Mouse (Mus musculus) limb, embryonic 15.5 days (tissue): ENCODE measurements around the gene Hcfc1r1. TPM values are rescaled to one million over a fixed set of nuclear protein-coding genes. Genes with fewer than 3 reads are reported as not detected.

Experiments
- polyA plus RNA-seq: library from polyadenylated mRNA; unstranded; fragments of >200 nt; fragmentation: Nextera tagmentation; extraction: Ambion mirVana; gene quantifications from 2 replicates; pipeline ENCODE4 v1.2.1, GENCODE M21; 2015

Hcfc1r1 gene
- polyA plus RNA-seq, 1 experiment from 2014 or later: 84.2 TPM

Other genes with a start within 250 kb of the Hcfc1r1 start
- gene Vmn2r117, start 193.9 kb upstream of the Hcfc1r1 start, polyA plus RNA-seq: not detected in 2 replicates
- 17.5 and 18.2 TPM in 2 replicates for gene Zfp213, start 109.4 kb upstream of the Hcfc1r1 start, polyA plus RNA-seq
- 12.4 and 12.9 TPM in 2 replicates for gene Zfp13, start 74.1 kb upstream of the Hcfc1r1 start, polyA plus RNA-seq
- 0.16 and 0.18 TPM in 2 replicates for gene Zscan10, start 72.7 kb upstream of the Hcfc1r1 start, polyA plus RNA-seq
- gene Mmp25, start 28.3 kb upstream of the Hcfc1r1 start, polyA plus RNA-seq: 0.79 and 0.86 TPM in 2 replicates
- 20.8 and 21.3 TPM in 2 replicates for gene Bicdl2, start 13.1 kb upstream of the Hcfc1r1 start, polyA plus RNA-seq
- 38.8 and 43.2 TPM in 2 replicates for gene Thoc6, start 286 bp downstream of the Hcfc1r1 start, polyA plus RNA-seq
- gene Tnfrsf12a, start 3.9 kb downstream of the Hcfc1r1 start, polyA plus RNA-seq: 28.0 and 43.9 TPM in 2 replicates
- 7.0 and 10.1 TPM in 2 replicates for gene Cldn6, start 5.7 kb downstream of the Hcfc1r1 start, polyA plus RNA-seq
- gene Cldn9, start 10.4 kb downstream of the Hcfc1r1 start, polyA plus RNA-seq: 5.1 and 5.8 TPM in 2 replicates
- 2.2 and 2.9 TPM in 2 replicates for gene 1520401A03Rik, start 49.2 kb downstream of the Hcfc1r1 start, polyA plus RNA-seq
- gene Pkmyt1, start 52.7 kb downstream of the Hcfc1r1 start, polyA plus RNA-seq: 45.6 and 49.5 TPM in 2 replicates
- gene Paqr4, start 67.3 kb downstream of the Hcfc1r1 start, polyA plus RNA-seq: 17.6 and 20.4 TPM in 2 replicates
- gene Kremen2, start 72.2 kb downstream of the Hcfc1r1 start, polyA plus RNA-seq: 50.2 and 50.5 TPM in 2 replicates
- 65.7 and 69.8 TPM in 2 replicates for gene Flywch1, start 98.0 kb downstream of the Hcfc1r1 start, polyA plus RNA-seq
- 34.2 and 39.9 TPM in 2 replicates for gene Flywch2, start 112.5 kb downstream of the Hcfc1r1 start, polyA plus RNA-seq
- gene Srrm2, start 116.9 kb downstream of the Hcfc1r1 start, polyA plus RNA-seq: 425 and 436 TPM in 2 replicates
- gene Elob, start 155.5 kb downstream of the Hcfc1r1 start, polyA plus RNA-seq: 1,045 and 1,117 TPM in 2 replicates
- not detected in 2 replicates for gene Prss33, start 162.5 kb downstream of the Hcfc1r1 start, polyA plus RNA-seq
- not detected in 2 replicates for gene Prss32, start 170.3 kb downstream of the Hcfc1r1 start, polyA plus RNA-seq
- gene Prss41, start 170.6 kb downstream of the Hcfc1r1 start, polyA plus RNA-seq: 0.73 and 1.0 TPM in 2 replicates
- gene Prss21, start 194.5 kb downstream of the Hcfc1r1 start, polyA plus RNA-seq: not detected in 2 replicates
- gene Dcpp1, start 207.3 kb downstream of the Hcfc1r1 start, polyA plus RNA-seq: not detected in 2 replicates
- not detected in 2 replicates for gene Dcpp2, start 207.3 kb downstream of the Hcfc1r1 start, polyA plus RNA-seq
- gene Dcpp3, start 243.9 kb downstream of the Hcfc1r1 start, polyA plus RNA-seq: 0.69 TPM in 1 of 2 replicates, not detected in the other